Mouse (Mus musculus): ENCODE data around the gene Atp5s. TPM values are rescaled to one million over a fixed set of nuclear protein-coding genes. Genes with fewer than 3 reads are reported as not detected.
A peak's percentile ranks its signal among the peaks of the same experiment; 100 is the strongest.

The Atp5s gene
- polyA plus RNA-seq, 1 experiment from 2014 or later, result 31.1 TPM

DNA sequence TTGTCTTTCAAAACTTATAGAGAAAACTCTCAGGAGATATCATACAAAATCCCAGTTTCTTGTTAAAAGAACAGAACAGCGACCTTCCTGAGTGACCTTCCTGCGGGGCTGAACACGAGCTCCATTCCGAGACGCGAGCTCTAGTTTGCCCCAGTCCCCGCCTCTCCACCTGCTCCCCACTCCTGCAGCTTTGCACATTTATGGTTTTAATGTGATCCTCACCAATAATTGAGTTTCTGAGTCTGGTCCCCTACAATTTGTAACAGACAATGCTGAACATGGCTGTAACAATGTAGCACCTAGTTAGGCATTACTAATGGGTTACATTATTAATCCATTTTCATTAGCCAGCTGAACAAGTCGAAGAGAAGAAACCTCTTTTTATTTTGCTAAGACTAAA is 56.7 kb downstream of the Atp5s start:
- no peak for ATAC-seq (ENCODE audit: insufficient number of reproducible peaks, low FRiP score)
- no peaks in the 10 kb centered on the region for H3K36me3 ChIP-seq
- no peak overlapping the region for H3K27ac ChIP-seq (ENCODE audit: poor library complexity, severe bottlenecking)
- H3K9ac ChIP-seq, result no peak overlapping the region
- peaks cover 29% of the 10 kb centered on the region for H3K4me1 ChIP-seq (replicated peaks)
- H3K9me3 ChIP-seq (replicated peaks), result no peaks in the 10 kb centered on the region
- WGBS, result 89% methylated on average over 8 of the region's 8 CpGs
- H3K27me3 ChIP-seq (replicated peaks), result no peaks in the 10 kb centered on the region
- no peak overlapping the region for H3K4me2 ChIP-seq
- no peak overlapping the region for H3K4me3 ChIP-seq

DNA sequence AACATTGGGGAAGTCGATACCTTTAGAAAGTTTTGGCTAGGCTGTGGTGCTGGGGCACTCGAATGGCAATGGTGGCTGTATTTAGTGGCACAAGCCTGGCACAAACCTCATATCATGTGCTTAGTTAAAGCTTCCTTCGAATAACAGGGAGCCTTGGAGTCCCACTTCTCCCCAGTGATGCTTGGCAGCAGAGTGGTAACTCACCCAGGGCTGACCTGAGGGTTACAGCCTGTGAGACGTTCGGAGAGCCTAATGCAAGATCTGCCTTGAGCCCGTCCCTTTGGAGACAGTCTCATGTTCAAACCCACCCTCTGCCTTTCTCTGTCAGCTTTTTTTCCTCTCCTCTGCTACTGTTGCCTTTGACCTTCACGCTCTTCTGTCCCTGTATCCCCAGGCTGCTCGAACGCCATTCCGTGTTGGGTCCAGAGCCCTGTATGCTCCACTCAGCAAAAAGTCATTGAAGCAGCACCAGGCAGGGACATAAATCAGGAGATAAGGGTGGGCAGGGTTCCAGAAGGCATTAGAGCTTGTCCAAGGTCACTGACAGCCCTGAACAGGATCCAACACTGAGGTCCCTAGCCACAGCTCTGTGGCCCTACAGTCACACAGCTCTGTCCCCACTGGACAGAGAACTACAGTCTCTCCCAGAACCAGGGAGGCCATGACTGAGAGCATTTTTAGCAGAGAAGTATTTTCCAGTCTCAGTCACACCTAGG is 57.3 kb downstream of the Atp5s start:
- Histone ChIP-seq H3K27me3 (replicated peaks) (no peaks in the 10 kb centered on the region), H3K4me1 (replicated peaks) (peaks cover 23% of the 10 kb centered on the region), H3K27ac (ENCODE audit: poor library complexity, severe bottlenecking) (peak overlapping the region; percentile 57), H3K9ac (no peak overlapping the region), H3K4me2 (0 out of 2 replicates have a peak overlapping the region, but pooled peaks have one; percentile 12), H3K36me3 (no peaks in the 10 kb centered on the region), H3K4me3 (no peak overlapping the region), H3K9me3 (replicated peaks) (no peaks in the 10 kb centered on the region)
- 60% methylated on average over 10 of the region's 10 CpGs for WGBS
- ATAC-seq (ENCODE audit: insufficient number of reproducible peaks, low FRiP score), result peak; percentile 33; the same call in 1 of the 2 replicates

DNA sequence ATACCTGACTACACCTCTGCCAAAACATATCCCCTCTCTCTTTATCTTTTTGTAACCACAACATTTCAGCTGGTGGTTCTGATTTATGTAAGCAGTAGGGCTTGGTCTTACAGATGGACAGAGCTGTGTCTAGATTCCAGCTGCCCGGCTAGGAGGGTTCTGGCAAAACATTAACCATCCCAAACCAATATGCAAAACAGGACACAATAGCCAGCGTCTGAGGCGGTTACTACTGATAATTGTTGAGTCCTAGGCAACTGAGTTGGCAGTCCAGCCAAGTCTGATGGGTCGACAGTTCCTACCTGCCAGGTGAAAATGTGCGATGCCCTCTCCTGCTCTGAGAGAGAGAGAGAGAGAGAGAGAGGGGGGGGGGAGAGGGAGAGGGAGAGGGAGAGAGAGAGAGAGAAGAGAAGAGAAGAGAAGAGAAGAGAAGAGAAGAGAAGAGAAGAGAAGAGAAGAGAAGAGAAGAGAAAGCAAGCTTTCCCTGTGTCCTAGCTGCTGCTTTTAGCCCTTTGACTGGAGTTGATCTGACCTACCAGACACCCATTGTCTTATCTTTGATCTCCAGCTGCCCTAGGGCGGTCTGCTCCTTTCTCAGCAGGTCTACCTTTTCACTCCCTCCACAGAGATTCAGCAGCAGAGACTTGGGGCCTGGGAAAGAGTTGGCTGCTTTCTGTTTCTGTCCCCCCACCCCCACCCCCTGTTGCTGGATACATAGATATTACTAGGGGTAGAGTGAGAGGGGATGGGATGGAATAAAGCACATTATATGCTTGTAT is 58.7 kb downstream of the Atp5s start:
- peak; percentile 89 for ATAC-seq (ENCODE audit: insufficient number of reproducible peaks, low FRiP score)
- H3K27ac ChIP-seq (ENCODE audit: poor library complexity, severe bottlenecking), result peak overlapping the region; percentile 10
- no peak overlapping the region for H3K9ac ChIP-seq
- no peak overlapping the region for H3K4me3 ChIP-seq
- no peaks in the 10 kb centered on the region for H3K27me3 ChIP-seq (replicated peaks)
- peaks cover 23% of the 10 kb centered on the region for H3K4me1 ChIP-seq (replicated peaks)
- no peaks in the 10 kb centered on the region for H3K9me3 ChIP-seq (replicated peaks)
- H3K36me3 ChIP-seq, result no peaks in the 10 kb centered on the region
- 0 out of 2 replicates have a peak overlapping the region, but pooled peaks have one; percentile 2 for H3K4me2 ChIP-seq
- 52% methylated on average over 6 of the region's 6 CpGs for WGBS

DNA sequence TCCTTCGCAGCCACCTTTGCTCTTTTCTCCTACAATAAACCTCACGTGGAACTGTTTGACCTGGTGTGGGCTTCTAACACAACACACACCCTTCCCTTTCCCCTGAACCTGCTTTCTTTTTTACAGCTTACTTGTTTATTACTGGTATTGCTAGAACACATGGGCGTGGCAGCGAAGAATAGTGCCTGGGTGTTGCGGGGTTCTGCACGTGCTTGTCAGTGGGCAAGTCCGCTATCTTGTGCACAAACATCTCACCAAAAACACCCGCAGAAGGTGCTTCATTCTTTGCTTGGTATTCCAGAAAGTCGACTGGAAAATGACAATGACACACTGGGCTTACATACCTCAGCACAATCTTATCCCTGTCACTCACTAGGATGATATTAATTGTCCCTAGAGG is 60.7 kb downstream of the Atp5s start:
- no peak overlapping the region for H3K9ac ChIP-seq
- no peak for ATAC-seq (ENCODE audit: insufficient number of reproducible peaks, low FRiP score)
- H3K9me3 ChIP-seq (replicated peaks), result no peaks in the 10 kb centered on the region
- no peak overlapping the region for H3K27ac ChIP-seq (ENCODE audit: poor library complexity, severe bottlenecking)
- peaks cover 23% of the 10 kb centered on the region for H3K4me1 ChIP-seq (replicated peaks)
- no peak overlapping the region for H3K4me3 ChIP-seq
- WGBS, result 81% methylated on average over 9 of the region's 9 CpGs
- no peaks in the 10 kb centered on the region for H3K36me3 ChIP-seq
- H3K4me2 ChIP-seq, result no peak overlapping the region
- H3K27me3 ChIP-seq (replicated peaks), result no peaks in the 10 kb centered on the region; the same call in 1 of the 2 replicates

DNA sequence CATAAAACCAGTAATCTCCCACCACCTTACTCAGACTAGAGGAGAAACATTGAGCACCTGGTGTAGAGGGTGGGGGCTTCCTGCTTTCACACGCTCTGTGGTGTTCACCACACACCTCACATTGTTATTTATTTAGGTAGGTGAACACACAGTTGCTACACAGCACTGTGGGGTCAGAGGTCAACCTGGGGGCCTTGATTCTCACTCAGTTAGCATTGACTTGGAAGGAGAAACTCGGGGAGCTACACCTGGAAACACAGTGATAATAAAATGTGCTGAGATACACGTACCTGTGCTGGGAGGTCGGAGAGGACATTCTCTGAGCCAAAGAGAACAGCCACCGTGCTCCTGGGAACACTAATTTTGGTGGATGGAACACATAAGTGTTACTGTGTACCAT is 63.6 kb downstream of the Atp5s start:
- Histone ChIP-seq H3K4me1 (replicated peaks) (peaks cover 11% of the 10 kb centered on the region; the same call in 1 of the 2 replicates), H3K9ac (no peak overlapping the region), H3K27ac (ENCODE audit: poor library complexity, severe bottlenecking) (no peak overlapping the region), H3K4me2 (no peak overlapping the region), H3K9me3 (replicated peaks) (no peaks in the 10 kb centered on the region), H3K4me3 (no peak overlapping the region), H3K36me3 (no peaks in the 10 kb centered on the region), H3K27me3 (replicated peaks) (peaks cover 4% of the 10 kb centered on the region)
- WGBS, result 79% methylated on average over 5 of the region's 5 CpGs
- no peak for ATAC-seq (ENCODE audit: insufficient number of reproducible peaks, low FRiP score)

DNA sequence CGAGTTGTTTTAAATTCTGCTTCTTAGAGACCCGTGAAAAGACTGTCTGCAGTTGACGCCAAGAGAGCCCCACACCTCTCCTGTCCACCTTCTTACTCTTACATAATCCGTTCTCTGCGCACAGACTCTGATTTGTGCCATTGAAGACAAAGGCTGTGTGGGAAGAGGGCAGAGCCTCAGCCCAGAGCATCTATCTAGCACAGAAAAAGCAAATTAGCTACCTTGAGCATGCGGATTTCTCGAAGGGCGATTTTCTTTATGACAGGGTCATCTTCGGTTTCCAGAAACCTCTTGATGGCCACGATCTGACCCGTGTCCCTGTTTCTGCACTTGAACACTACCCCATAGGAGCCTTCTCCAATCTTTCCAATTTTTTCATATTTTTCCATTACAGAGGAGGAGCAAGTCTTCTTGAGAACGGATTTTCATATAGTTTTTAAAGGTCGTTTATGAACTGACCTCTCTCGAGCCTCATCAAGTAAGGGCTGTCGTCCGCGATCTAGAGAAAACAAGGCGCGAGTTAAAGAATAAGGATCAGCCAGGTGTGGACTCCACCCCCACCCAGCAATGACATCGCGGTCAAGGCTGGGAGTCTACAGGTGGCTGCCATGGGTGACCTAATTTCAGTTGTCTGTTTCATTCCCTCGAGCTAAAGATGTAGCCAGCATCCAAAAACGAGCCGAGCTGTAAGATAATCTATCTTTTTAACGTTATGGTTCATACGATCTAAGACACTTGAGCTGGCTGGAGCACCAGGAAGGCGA is 65.2 kb downstream of the Atp5s start:
- Histone ChIP-seq H3K4me3 (peak overlapping the region; percentile 56), H3K9me3 (replicated peaks) (no peaks in the 10 kb centered on the region), H3K27me3 (replicated peaks) (peaks cover 4% of the 10 kb centered on the region), H3K4me1 (replicated peaks) (peaks cover 5% of the 10 kb centered on the region; the same call in 1 of the 2 replicates), H3K4me2 (peak overlapping the region; percentile 98), H3K36me3 (no peaks in the 10 kb centered on the region), H3K9ac (peak overlapping the region; percentile 64), H3K27ac (ENCODE audit: poor library complexity, severe bottlenecking) (no peak overlapping the region)
- 36% methylated on average over 27 of the region's 27 CpGs for WGBS
- no peak for ATAC-seq (ENCODE audit: insufficient number of reproducible peaks, low FRiP score)

DNA sequence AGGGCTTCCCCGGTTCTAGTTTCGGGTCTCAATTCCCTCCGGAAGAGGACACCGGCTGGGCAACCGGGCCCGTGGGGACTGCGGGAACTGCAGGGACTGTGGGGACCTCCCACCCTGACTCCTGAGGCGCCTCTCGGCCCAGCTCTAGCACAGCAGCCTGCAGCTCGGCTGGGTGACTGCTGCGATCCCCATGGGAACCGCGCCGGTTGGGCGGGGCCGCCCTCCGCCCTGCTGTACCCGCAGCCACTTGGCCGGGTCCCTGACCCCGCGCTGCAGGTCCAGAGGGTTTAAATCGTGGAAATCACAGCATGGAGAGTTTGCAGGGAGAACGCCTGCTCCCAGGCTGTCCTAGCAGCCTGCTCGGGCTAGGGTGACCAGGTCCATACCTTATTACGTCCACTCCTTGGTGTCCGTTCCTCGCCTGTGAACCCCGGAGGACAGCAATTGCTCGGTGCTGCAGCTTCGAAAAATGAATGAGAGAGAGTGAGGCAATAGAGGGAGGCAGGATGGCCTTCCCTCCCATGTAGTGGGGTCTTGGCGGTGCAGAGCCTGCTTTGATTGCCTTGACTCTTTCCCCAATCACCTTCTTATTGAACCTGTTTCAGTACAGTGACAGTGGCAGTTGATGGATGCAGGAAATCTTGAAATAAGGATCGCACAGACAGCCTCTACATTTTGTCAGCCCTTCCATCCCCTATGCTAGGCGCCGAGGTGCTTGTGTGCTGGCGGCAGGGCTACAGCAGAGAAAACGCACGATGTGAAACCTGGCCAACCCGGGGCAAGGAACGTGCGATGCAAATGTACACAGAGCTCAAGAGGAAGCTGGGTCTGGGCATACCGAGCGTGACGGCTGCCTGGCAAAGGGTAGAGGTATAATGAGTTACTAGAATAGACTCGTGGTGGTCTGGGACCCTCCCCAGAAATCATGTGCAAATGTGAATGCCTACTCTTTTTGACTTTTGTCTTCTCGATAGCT is 66.1 kb downstream of the Atp5s start, which contains the start of gene Cdkl1:
Cdkl1 (minus strand) TSS at position 738 of the 976 bp plus-strand sequence.
- H3K4me1 ChIP-seq (replicated peaks), result peaks cover 5% of the 10 kb centered on the region; the same call in 1 of the 2 replicates
- peak within 1 kb of the TSS; percentile 98 for H3K4me2 ChIP-seq
- peaks cover 4% of the 10 kb centered on the region for H3K27me3 ChIP-seq (replicated peaks)
- H3K4me3 ChIP-seq, result peak within 1 kb of the TSS; percentile 56
- no peaks in the 10 kb centered on the region for H3K36me3 ChIP-seq
- peak; percentile 94 for ATAC-seq (ENCODE audit: insufficient number of reproducible peaks, low FRiP score)
- H3K9ac ChIP-seq, result peak within 1 kb of the TSS; percentile 64
- 2% methylated on average over 45 of the region's 45 CpGs for WGBS
- no peak within 1 kb of the TSS for H3K27ac ChIP-seq (ENCODE audit: poor library complexity, severe bottlenecking)
- H3K9me3 ChIP-seq (replicated peaks), result no peaks in the 10 kb centered on the region

MicroRNAs encoded within 50 kb of the gene (microRNA counts, 519-probe panel; counts per million panel counts)
- not detected for microRNA mmu-miR-681

Small RNA genes lying within 50 kb of the gene (microRNA-seq; reads per million reads assigned to microRNA genes)
- not detected for gene Mir681

Other genes with a start within 250 kb of the Atp5s start
- 19.2 and 21.4 TPM in 2 replicates for gene Vcpkmt, start 141.9 kb upstream of the Atp5s start, polyA plus RNA-seq (2016; fragmentation: Nextera tagmentation; extraction: Ambion mirVana)
- gene Sos2, start 43.1 kb upstream of the Atp5s start, polyA plus RNA-seq (2016; fragmentation: Nextera tagmentation; extraction: Ambion mirVana), result 8.3 and 8.4 TPM in 2 replicates
- gene L2hgdh, start 77 bp upstream of the Atp5s start, polyA plus RNA-seq (2016; fragmentation: Nextera tagmentation; extraction: Ambion mirVana), result 19.5 and 20.8 TPM in 2 replicates
- gene Cdkl1, start 66.3 kb downstream of the Atp5s start, polyA plus RNA-seq (2016; fragmentation: Nextera tagmentation; extraction: Ambion mirVana), result 5.0 TPM in 2 replicates
- gene Atl1, start 167.7 kb downstream of the Atp5s start, polyA plus RNA-seq (2016; fragmentation: Nextera tagmentation; extraction: Ambion mirVana), result 8.0 and 9.5 TPM in 2 replicates
- gene Map4k5, start 168.2 kb downstream of the Atp5s start, polyA plus RNA-seq (2016; fragmentation: Nextera tagmentation; extraction: Ambion mirVana), result 43.4 and 44.8 TPM in 2 replicates

Data from heart, embryonic 12.5 days (tissue).